Mouse (Mus musculus) olfactory bulb, adult 2 months (tissue): ENCODE measurements around the gene Gss.

Source experiments
- CTCF ChIP-seq: fragments of 200-500 bp; IDR thresholded peaks from 2 replicates; pipeline ENCODE4 v1.5.1; 2012; ENCODE audit warnings: low read depth, mild to moderate bottlenecking, low read length, moderate library complexity; ENCODE audit not compliant: insufficient read depth
- POLR2A ChIP-seq: fragments of 200-500 bp; IDR thresholded peaks from 2 replicates; pipeline ENCODE4 v1.6.1; 2012; ENCODE audit warnings: mild to moderate bottlenecking, low read depth, low read length, moderate library complexity; ENCODE audit not compliant: insufficient read depth

DNA sequence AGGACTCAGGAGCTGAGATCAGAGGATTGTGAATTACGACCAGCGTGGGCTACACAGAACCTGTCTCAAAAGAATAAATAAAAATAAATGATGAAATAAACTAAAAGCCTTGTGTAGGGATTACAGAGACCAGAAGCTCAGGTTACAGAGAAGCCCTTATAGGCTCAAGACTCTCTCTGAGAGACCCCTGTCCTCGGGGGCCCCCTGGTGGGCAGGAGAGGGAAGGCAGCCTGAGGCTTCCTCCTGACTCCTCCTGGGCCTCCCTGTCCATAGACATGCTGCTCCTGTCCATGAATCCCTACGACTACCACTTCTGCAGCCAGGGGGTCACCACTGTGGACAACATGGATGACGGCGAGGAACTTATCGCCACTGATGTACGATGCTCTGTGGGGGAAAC lies 27.2 kb upstream of the Gss start:
- TF ChIP-seq POLR2A: no peak
- peak; percentile 94 for TF ChIP-seq CTCF
